Comparison of ENCODE assay signal across 8 mouse cellular contexts in genomic region chr11:33122575-33123268, GRCm38 (mm10). TPM values are rescaled to one million over a fixed set of nuclear protein-coding genes. Genes with fewer than 3 reads are reported as not detected.
DNase-seq lines count a peak whose midpoint lies in the region; ATAC-seq and TF ChIP-seq lines count a peak whose summit lies in the region.

No protein-coding gene starts in this region.

- peak overlapping the region; percentile 67 for H3K9ac ChIP-seq in embryonic facial prominence, embryonic 13.5 days

- H3K36me3 ChIP-seq in embryonic facial prominence, embryonic 13.5 days = 0 out of 2 replicates have a peak, but pooled peaks cover 2% of the 10 kb centered on the region
- H3K36me3 ChIP-seq in thymus, adult 2 months (ENCODE audit: control insufficient read depth, insufficient read depth, low read length) = no peaks in the 10 kb centered on the region

- 3% methylated on average over 37 of the region's 37 CpGs for WGBS in embryonic facial prominence, embryonic 13.5 days
- 6% methylated on average over 37 of the region's 37 CpGs for WGBS in thymus, adult 2 months

- peak; percentile 73 to 89 for DNase-seq in adrenal gland, adult (ENCODE audit: inconsistent age in 2 of 2, low spot score in 1 of 2)
- DNase-seq in heart, postnatal 14 days = peak; percentile 19 to 32
- peak; percentile 73 to 85 for DNase-seq in kidney, postnatal 36 days
- peak; percentile 77 for DNase-seq in neural tube, embryonic 10.5 days (ENCODE audit: extremely low spot score, low spot score)
- no peak for DNase-seq in cerebellum, adult 8-10 months
- DNase-seq in thymus, adult 2 months = no peak

- H3K9me3 ChIP-seq in embryonic facial prominence, embryonic 13.5 days = no peaks in the 10 kb centered on the region

- peaks cover 40% of the 10 kb centered on the region for H3K27me3 ChIP-seq in embryonic facial prominence, embryonic 13.5 days
- H3K27me3 ChIP-seq in thymus, adult 2 months (ENCODE audit: control insufficient read depth, insufficient read depth, low read length) = peaks cover 8% of the 10 kb centered on the region

- H3K27ac ChIP-seq in embryonic facial prominence, embryonic 13.5 days = no peak overlapping the region
- no peak overlapping the region for H3K27ac ChIP-seq in thymus, adult 2 months (ENCODE audit: control insufficient read depth, insufficient read depth, low read length)

- no peak for TF ChIP-seq CTCF in thymus, adult 2 months (IDR thresholded peaks at IDR 0.05; ENCODE audit: borderline replicate concordance, control insufficient read depth, extremely low read depth, insufficient read depth, low read length, poor library complexity)

- no peak for ATAC-seq in embryonic facial prominence, embryonic 13.5 days (ENCODE audit: insufficient number of reproducible peaks, insufficient read depth, low FRiP score, low TSS enrichment, low read depth)
- no peak for ATAC-seq in erythroblast, adult 5-6 weeks (replicated peaks; ENCODE audit: low FRiP score, poor library complexity, severe bottlenecking)

- peak overlapping the region; percentile 35 for H3K4me3 ChIP-seq in embryonic facial prominence, embryonic 13.5 days
- H3K4me3 ChIP-seq in thymus, adult 2 months (ENCODE audit: control insufficient read depth, insufficient read depth, low read length) = no peak overlapping the region

- TF ChIP-seq POLR2A in thymus, adult 2 months (IDR thresholded peaks at IDR 0.05; ENCODE audit: control insufficient read depth, extremely low read depth, insufficient read depth, low read length, poor library complexity) = no peak

- peak overlapping the region; percentile 68 for H3K4me2 ChIP-seq in embryonic facial prominence, embryonic 13.5 days

- intact Hi-C loops in heart, postnatal 14 days (cut with DNase I) = no loop called here

- H3K4me1 ChIP-seq in embryonic facial prominence, embryonic 13.5 days = peaks cover 15% of the 10 kb centered on the region; the same call in 1 of the 2 replicates
- H3K4me1 ChIP-seq in thymus, adult 2 months (replicated peaks; ENCODE audit: control insufficient read depth, insufficient read depth, low read length) = no peaks in the 10 kb centered on the region

RNA-seq across cellular contexts. Expression of gene Fgf18, which starts 24.5 kb away (rescaled TPM):
- polyA plus RNA-seq in embryonic facial prominence, embryonic 13.5 days (2015; fragmentation: Nextera tagmentation; extraction: Ambion mirVana) = 9.8 and 13.7 TPM in 2 replicates
- total RNA-seq in heart, postnatal 14 days (2021) = 1 to 10 TPM; 4.1 to 4.9 TPM
- total RNA-seq in erythroblast, adult 5-6 weeks (2015; ENCODE audit: low replicate concordance) = not detected in 2 replicates
- total RNA-seq in erythroblast, adult 5-6 weeks (2017; ENCODE audit: low replicate concordance) = not detected in 2 replicates
- 0.15 and 0.23 TPM in 2 replicates for polyA plus RNA-seq in thymus, adult 2 months (2012; rRNA removed)

RNA-seq across cellular contexts. Expression of gene Npm1, which starts 40.3 kb away (rescaled TPM):
- 1,092 and 1,164 TPM in 2 replicates for polyA plus RNA-seq in embryonic facial prominence, embryonic 13.5 days (2015; fragmentation: Nextera tagmentation; extraction: Ambion mirVana)
- total RNA-seq in heart, postnatal 14 days (2021) = 100 to 1,000 TPM; 136 to 152 TPM
- 384 and 435 TPM in 2 replicates for total RNA-seq in erythroblast, adult 5-6 weeks (2015; ENCODE audit: low replicate concordance)
- 473 and 516 TPM in 2 replicates for total RNA-seq in erythroblast, adult 5-6 weeks (2017; ENCODE audit: low replicate concordance)
- polyA plus RNA-seq in thymus, adult 2 months (2012; rRNA removed) = 166 and 186 TPM in 2 replicates

Comparison
In these comparisons a context has a peak if more than half of its experiments do, and no peak if none do; other contexts are left out.
1. DNase-seq: peak in adrenal gland, adult (2 of 2), heart, postnatal 14 days (2 of 2), kidney, postnatal 36 days (2 of 2) and neural tube, embryonic 10.5 days (single experiment); none in cerebellum, adult 8-10 months (single experiment) and thymus, adult 2 months (single experiment).
2. RNA of gene Fgf18, which starts 24.5 kb away (total RNA-seq): 4.1 to 4.9 TPM in heart, postnatal 14 days; not detected in erythroblast, adult 5-6 weeks; every median in the first group is over 4 times any median in the second.